Mouse (Mus musculus): ENCODE data around the gene Dlgap3.

Dlgap3 gene

DNA sequence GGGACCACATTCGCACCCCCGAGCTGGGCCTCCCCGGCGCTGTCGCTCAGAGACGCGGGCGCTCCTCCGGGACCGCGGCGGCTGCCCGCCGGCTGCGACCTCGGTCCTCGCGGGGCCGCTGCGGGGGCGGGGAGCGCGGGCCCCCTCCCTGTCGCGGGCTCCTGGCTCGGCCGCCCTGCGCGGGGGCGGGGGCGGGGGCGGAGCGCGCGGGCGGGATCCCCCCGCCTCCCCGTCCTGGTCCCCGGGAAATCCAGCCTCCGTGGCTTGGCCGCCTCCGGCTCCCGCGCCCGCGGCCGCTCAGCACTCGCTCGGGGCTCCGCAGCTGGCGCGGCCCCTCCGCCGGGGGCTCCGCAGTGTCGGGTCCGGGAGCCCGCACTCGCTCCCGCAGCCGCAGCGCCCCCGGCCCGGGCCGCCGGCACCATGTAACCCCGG lies at the start of gene Dlgap3:
Gene Dlgap3, plus strand, starts transcription at position 291 of the 432 bp plus-strand sequence.
- no peak for DNase-seq

GRCm38 (mm10) chr4:127123391-127123790 lies 45.6 kb upstream of the Dlgap3 start, which contains the start of gene Tmem35b:
Gene Tmem35b (plus strand): TSS chr4:127123691.
- no peak for DNase-seq

DNA sequence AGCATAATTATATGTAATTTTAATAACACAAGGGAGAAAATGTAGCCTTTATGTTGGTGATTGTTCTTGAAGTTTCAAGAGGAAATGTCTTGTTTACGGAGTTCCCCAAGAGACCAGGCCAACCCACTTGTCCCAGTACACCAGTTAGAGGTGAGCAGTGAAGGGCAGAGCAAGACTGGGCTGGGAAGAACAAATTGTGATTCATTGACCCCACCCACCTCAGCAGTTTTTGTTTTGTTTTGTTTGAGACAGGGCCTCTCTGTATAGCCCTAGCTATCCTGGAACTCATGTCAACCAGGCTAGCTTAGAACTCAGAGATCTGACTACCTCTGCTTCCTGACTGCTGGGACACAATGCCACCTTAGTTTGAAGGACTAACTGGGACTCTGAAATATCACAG lies 44.7 kb upstream of the Dlgap3 start:
- DNase-seq = no peak

DNA sequence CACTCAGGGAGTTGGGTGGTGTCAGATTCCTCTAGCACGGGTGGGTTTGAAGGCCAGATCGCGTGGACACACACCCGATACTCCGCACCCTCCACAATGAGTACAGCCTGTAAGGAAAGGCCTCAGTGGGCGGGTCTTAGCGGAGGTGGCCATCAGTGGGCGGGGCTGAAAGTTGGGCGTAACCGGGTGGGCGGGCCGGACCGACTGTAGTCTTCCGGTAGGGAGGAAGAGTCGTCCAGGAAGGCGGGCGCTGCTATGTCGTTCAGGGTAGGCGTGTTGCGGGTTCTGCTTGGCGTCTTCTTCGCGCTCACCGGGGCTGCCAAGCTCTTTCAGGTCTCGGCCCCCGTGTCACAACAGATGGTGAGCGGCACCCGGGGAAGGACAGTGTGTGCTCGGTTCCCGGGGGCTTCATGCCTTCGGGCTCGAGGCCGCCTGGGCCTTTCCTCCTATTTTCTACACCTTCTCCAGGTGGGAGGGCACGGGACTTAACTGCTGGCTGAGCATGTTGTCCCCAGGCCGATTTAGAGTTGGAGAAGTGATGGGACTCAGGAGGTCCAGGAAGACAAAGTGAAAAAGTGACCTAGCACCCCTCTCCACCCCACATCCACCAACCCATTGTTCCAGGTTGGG lies 43.1 kb upstream of the Dlgap3 start:
- DNase-seq = peak; percentile 79

DNA sequence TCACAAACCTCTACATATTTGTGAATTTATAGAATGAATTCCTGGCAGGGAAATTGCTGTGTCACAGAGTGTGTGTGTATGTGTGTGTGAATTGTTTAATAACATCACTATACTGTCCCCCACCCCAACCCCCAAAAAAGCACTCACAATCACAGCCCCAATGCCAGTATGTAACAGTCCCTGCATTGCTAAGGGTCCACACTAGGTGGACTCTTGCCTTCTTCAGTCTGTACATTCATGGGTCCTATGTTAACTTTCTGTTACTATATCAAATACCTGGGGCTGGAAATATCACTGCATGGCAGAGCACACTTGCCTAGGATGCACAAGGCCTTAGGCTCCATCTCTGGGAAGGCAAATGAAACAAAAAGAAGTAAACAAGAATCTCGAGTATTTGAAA lies 34.3 kb upstream of the Dlgap3 start:
- no peak for DNase-seq

DNA sequence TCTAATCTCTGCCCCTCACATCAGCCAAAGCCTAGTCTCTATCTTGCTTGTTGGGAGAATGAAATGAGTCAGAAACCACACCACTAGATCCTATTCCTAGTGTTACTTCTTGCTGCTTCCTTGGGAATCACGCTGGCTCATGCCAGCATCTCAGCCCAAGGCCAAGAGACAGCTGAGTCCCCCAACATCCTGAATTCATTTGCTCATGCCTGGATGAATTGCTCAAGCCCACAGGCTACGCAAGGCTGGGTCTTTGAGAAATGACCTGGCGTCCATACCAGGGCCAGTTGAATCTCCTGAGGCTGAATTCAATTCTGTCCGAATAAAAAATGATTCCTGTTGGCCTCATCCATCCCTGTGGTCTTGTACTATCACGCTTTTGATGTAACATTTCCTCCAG lies 31.4 kb upstream of the Dlgap3 start:
- DNase-seq = no peak

GRCm38 (mm10) chr4:127138486-127138885 lies 30.5 kb upstream of the Dlgap3 start:
- DNase-seq = no peak

- DNase-seq = no peak
Observed at GRCm38 (mm10) chr4:127150031-127150430, 19.0 kb upstream of the Dlgap3 start.

- no peak for DNase-seq
Observed at GRCm38 (mm10) chr4:127153345-127153744, 15.7 kb upstream of the Dlgap3 start.

GRCm38 (mm10) chr4:127155757-127156156 lies 13.2 kb upstream of the Dlgap3 start:
- no peak for DNase-seq

DNA sequence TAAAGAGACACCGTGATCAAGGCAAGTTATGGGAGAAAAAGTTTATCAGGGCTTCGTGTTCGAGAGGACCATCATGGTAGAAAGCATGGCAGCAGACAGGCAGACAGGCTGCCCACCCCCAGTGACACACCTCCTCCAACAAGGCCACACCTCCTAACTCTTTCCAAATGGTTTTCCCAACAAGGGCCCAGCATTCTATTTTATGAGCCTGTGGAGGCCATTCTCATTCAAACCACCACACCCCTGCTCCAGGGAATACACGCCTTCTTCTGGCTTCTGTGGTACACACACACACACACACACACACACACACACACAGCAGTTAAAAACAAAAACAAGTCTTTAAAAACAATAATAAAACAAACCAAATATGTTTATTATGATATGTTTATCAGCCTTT lies 11.3 kb upstream of the Dlgap3 start:
- no peak for DNase-seq

- no peak for DNase-seq
Observed at GRCm38 (mm10) chr4:127163926-127164325, 5.1 kb upstream of the Dlgap3 start.

GRCm38 (mm10) chr4:127167096-127167495 lies 1.9 kb upstream of the Dlgap3 start:
- DNase-seq = peak; percentile 22

DNA sequence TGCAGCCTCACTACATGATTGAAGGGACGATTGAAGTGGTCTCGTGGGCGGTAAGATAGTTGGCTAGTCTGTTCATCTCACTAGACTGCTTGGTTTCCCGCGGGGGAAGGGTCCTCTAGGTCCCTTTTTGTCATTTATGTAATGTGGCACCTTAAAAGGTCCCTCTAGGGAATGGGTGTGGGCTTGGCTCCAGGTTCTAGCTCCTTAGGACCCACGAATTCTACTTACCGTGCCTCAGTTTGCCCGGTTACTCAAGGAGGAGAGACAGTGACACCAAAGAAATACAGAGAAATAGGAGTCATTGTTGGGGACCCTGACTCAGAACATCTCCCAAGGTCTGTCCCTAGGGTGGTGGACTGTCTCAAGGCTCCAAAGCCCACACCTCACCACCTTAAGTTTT lies 1.3 kb upstream of the Dlgap3 start:
- DNase-seq = peak; percentile 59

- DNase-seq = peak; percentile 90
Observed at GRCm38 (mm10) chr4:127168211-127168913, 642 bp upstream of the Dlgap3 start.

GRCm38 (mm10) chr4:127169346-127170221 lies 580 bp downstream of the Dlgap3 start:
- DNase-seq = peak; percentile 82

DNA sequence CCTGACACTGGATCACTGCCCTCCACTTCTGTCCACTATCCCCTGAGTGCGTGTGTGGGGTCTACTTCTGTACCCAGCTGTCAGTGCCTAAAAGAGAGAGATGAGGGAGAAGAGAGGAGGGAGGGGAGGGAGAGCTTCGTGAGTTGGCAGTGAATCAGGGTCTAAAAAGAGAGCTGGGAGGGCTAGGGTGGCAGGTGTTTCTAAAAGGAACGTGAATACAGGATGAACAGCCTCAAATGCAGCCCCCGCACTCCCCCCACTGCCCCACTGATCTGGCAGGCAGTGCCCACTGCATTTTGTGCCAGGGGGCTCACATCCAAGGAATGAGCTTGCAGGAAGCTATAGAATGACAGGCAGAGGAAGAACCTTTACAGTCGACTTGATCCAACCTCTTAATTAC lies 1.9 kb downstream of the Dlgap3 start:
- DNase-seq = peak; percentile 86

DNA sequence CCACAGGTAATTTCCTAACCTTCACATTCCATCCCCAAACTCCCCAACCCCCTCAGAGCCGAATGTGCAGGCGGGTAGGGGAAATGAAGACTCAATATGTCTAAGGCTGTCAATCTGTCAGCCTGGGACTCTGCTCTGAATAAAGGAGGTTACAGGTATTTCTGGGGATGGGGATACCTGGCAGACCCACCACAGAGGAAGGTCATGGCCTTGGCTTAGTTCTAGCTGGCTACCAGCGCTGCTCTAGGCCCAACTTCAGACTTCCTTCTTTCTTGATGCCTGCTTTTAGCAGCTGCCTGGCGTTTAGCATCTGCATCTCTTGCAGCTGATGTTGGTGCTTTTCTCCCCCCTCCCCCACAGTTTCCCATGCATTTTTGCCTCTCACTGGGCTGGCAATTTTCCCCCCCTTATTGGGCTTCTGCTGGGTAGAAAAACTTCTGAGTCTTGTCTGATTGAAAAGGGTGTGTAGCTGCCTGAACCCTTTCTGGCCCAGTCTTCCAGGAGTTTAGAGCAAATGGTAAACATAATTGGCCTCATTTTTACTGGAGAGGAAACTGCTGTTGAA lies 2.4 kb downstream of the Dlgap3 start:
- DNase-seq = peak; percentile 61

GRCm38 (mm10) chr4:127172119-127172518 lies 3.1 kb downstream of the Dlgap3 start:
- peak; percentile 58 for DNase-seq

DNA sequence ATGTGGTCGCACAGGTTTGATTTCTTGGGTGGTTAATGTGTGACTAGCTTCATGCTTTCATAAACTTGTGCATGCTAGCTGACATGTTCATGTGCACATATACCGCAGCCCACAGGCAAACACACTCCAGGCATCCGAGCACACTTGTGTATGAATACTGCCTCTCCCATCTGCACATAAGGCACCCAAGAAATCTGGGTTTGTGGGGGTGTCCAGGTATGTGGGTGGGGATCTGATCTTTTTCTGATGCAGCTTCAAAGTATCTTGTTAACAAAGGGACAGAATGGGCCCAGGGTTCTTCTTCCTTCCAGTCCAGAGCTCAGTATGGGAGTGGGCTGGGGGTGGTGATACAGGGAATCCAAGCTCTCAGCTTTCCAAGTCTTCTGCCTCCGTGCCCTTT lies 3.6 kb downstream of the Dlgap3 start:
- peak; percentile 33 for DNase-seq

- DNase-seq = peak; percentile 52
Observed at GRCm38 (mm10) chr4:127173461-127173860, 4.5 kb downstream of the Dlgap3 start.

- DNase-seq = peak; percentile 40
Observed at GRCm38 (mm10) chr4:127174075-127174899, 5.3 kb downstream of the Dlgap3 start.
